Mouse (Mus musculus) small intestine, adult 2 months (tissue): ENCODE measurements around the gene Kcnd3.

Experiments used
- CTCF ChIP-seq: fragments of 200-500 bp; IDR thresholded peaks from 2 replicates; pipeline ENCODE4 v1.5.1; 2012; ENCODE audit warnings: low read depth, mild to moderate bottlenecking, control low read depth, inconsistent platforms, low read length, moderate library complexity, mixed read lengths; ENCODE audit not compliant: insufficient replicate concordance, insufficient read length; ENCODE audit errors: extremely low read depth
- POLR2A ChIP-seq: fragments of 200-500 bp; IDR thresholded peaks from 2 replicates; pipeline ENCODE4 v1.6.1; 2012; ENCODE audit warnings: low read depth, mild to moderate bottlenecking, control low read depth, inconsistent platforms, low read length, moderate library complexity

GRCm38 (mm10) chr3:105520446-105520845 lies 68.3 kb downstream of the Kcnd3 start:
- TF ChIP-seq POLR2A: no peak
- TF ChIP-seq CTCF: no peak
